Mouse (Mus musculus): ENCODE data around the gene Fsd1l. TPM values are rescaled to one million over a fixed set of nuclear protein-coding genes. Genes with fewer than 3 reads are reported as not detected.
A peak's percentile ranks its signal among the peaks of the same experiment; 100 is the strongest.

Gene Fsd1l
- polyA plus RNA-seq, 1 experiment = 0.53 TPM

DNA sequence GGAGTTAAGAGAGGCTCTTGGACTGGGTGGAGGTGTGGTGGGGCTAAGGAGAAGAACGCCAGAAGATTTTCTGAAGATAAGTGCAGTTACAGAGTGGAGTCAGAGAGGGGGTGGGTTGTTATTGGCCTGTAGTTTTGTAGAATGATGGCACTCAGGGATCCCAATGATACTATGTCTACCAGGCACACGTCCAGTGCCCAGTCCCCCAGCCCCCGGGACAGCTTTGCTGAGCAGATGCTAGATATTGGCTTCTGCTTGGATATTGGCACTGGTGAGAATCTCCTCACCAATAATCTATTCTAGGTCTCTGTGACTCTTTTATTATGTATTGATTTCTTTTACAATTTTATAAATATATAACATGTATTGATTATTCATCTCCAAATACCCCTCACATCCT lies 6.0 kb upstream of the Fsd1l start:
- WGBS = 86% methylated on average over 3 of the region's 3 CpGs
- no peak for TF ChIP-seq POLR2A (IDR thresholded peaks at IDR 0.05; ENCODE audit: low read depth, low read length)
- TF ChIP-seq CTCF (IDR thresholded peaks at IDR 0.05; ENCODE audit: extremely low read depth, insufficient read length, insufficient replicate concordance, low read depth, low read length) = no peak

DNA sequence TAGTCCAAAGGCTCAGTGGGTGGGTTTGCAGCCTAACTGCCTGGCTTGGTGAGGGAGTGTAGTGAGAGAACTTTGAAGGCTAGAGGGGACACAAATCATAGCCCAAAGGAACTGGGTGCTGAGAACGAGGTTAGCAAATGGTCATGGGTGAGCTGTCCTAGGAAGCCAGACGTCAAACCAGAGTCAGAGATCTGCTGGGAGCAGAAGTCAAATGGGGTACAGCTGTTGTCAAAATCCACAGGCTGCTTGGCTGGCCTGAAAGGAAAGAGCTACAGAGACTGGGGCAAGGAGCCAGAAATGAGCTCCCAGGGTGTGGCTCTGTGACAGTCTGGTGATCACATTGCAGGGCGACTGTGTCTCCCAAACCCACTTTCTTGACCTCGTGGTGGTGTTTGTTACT lies 2.3 kb upstream of the Fsd1l start:
- H3K4me3 ChIP-seq (ENCODE audit: low read depth, low read length) = no peak overlapping the region
- no peaks in the 10 kb centered on the region for H3K27me3 ChIP-seq (ENCODE audit: control insufficient read depth, insufficient read depth, low read length)
- 13% methylated on average over 4 of the region's 4 CpGs for WGBS
- no peaks in the 10 kb centered on the region for H3K36me3 ChIP-seq (ENCODE audit: control insufficient read depth, insufficient read depth, low read length)
- H3K4me1 ChIP-seq (ENCODE audit: control insufficient read depth, insufficient read depth, insufficient read length, low read length) = peaks cover 6% of the 10 kb centered on the region
- TF ChIP-seq POLR2A (IDR thresholded peaks at IDR 0.05; ENCODE audit: low read depth, low read length) (no peak), CTCF (IDR thresholded peaks at IDR 0.05; ENCODE audit: extremely low read depth, insufficient read length, insufficient replicate concordance, low read depth, low read length) (no peak)
- no peak overlapping the region for H3K27ac ChIP-seq (ENCODE audit: insufficient read depth, low read depth, low read length)

More for the DNA sequence above, 6.0 kb upstream of the Fsd1l start:
- H3K36me3 ChIP-seq (ENCODE audit: control insufficient read depth, insufficient read depth, low read length) = no peaks in the 10 kb centered on the region
- H3K27ac ChIP-seq (ENCODE audit: insufficient read depth, low read depth, low read length) = no peak overlapping the region
- peaks cover 15% of the 10 kb centered on the region; the same call in 1 of the 2 replicates for H3K4me1 ChIP-seq (ENCODE audit: control insufficient read depth, insufficient read depth, insufficient read length, low read length)
- no peaks in the 10 kb centered on the region for H3K27me3 ChIP-seq (ENCODE audit: control insufficient read depth, insufficient read depth, low read length)
- H3K4me3 ChIP-seq (ENCODE audit: low read depth, low read length) = no peak overlapping the region

DNA sequence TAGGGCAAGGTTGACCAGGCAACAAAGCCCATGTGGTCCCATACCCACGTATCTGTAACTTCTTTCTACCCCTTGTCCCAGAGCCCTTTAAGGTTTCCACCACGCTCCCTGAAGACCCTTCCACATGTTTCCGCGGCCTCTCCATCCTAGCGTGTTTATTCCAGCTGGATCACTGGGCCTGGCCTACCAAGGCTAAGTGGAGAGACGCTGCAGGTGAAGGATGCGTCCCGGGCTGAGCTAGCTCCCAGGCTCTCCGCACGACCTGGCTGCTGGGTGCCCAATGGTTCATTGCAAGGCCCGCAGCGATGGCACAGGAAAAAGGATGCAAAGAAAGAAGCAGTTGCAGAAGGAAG lies 332 bp upstream of the Fsd1l start:
- TF ChIP-seq POLR2A (IDR thresholded peaks at IDR 0.05; ENCODE audit: low read depth, low read length) (no peak), CTCF (IDR thresholded peaks at IDR 0.05; ENCODE audit: extremely low read depth, insufficient read length, insufficient replicate concordance, low read depth, low read length) (no peak)
- H3K36me3 ChIP-seq (ENCODE audit: control insufficient read depth, insufficient read depth, low read length) = no peaks in the 10 kb centered on the region
- H3K4me1 ChIP-seq (ENCODE audit: control insufficient read depth, insufficient read depth, insufficient read length, low read length) = peaks cover 6% of the 10 kb centered on the region
- H3K4me3 ChIP-seq (ENCODE audit: low read depth, low read length) = peak overlapping the region; percentile 88
- H3K27ac ChIP-seq (ENCODE audit: insufficient read depth, low read depth, low read length) = no peak overlapping the region
- 27% methylated on average over 12 of the region's 12 CpGs for WGBS
- H3K27me3 ChIP-seq (ENCODE audit: control insufficient read depth, insufficient read depth, low read length) = no peaks in the 10 kb centered on the region

DNA sequence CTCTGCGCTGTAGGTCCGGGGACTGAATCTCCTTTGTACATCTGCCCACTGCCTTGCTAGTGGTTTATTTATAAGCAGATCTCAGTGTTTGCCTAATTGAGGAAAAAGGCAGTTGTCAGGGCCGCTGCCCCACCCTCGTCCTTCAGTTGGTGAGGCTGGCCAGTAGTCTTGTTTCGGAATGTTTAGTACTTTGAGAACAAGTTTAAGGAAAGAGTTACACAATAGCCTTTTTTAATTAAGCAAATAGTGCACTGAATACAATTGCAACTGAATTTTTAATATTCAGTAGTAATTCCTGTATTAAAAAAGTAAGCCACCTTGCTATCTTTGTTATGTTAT lies 709 bp downstream of the Fsd1l start:
- Histone ChIP-seq H3K4me1 (ENCODE audit: control insufficient read depth, insufficient read depth, insufficient read length, low read length) (peaks cover 6% of the 10 kb centered on the region), H3K27ac (ENCODE audit: insufficient read depth, low read depth, low read length) (peak overlapping the region; percentile 36), H3K36me3 (ENCODE audit: control insufficient read depth, insufficient read depth, low read length) (no peaks in the 10 kb centered on the region), H3K27me3 (ENCODE audit: control insufficient read depth, insufficient read depth, low read length) (no peaks in the 10 kb centered on the region), H3K4me3 (ENCODE audit: low read depth, low read length) (peak overlapping the region; percentile 88)
- no peak for TF ChIP-seq CTCF (IDR thresholded peaks at IDR 0.05; ENCODE audit: extremely low read depth, insufficient read length, insufficient replicate concordance, low read depth, low read length)
- TF ChIP-seq POLR2A (IDR thresholded peaks at IDR 0.05; ENCODE audit: low read depth, low read length) = no peak; the same call in 1 of the 2 replicates
- 2% methylated on average over 5 of the region's 5 CpGs for WGBS

DNA sequence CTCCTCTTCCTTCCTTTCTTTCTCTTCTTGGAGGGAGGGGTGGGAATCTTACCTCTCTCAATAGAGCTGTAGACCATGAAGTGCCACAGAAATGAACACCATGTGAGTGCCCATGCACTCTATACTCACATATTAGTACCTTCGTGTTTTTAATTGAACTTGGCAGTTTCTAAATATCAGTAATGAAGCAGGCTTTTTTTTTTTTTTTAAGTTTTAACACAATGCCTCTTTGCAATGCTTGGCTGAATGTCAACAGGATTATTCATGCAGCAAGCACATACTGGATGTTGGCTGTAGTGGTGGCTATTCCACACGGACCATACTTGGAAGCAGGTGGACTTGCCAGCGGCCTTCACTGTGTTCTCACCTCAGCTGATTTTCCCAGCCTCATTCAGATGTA lies 4.1 kb downstream of the Fsd1l start:
- H3K27me3 ChIP-seq (ENCODE audit: control insufficient read depth, insufficient read depth, low read length) = no peaks in the 10 kb centered on the region

DNA sequence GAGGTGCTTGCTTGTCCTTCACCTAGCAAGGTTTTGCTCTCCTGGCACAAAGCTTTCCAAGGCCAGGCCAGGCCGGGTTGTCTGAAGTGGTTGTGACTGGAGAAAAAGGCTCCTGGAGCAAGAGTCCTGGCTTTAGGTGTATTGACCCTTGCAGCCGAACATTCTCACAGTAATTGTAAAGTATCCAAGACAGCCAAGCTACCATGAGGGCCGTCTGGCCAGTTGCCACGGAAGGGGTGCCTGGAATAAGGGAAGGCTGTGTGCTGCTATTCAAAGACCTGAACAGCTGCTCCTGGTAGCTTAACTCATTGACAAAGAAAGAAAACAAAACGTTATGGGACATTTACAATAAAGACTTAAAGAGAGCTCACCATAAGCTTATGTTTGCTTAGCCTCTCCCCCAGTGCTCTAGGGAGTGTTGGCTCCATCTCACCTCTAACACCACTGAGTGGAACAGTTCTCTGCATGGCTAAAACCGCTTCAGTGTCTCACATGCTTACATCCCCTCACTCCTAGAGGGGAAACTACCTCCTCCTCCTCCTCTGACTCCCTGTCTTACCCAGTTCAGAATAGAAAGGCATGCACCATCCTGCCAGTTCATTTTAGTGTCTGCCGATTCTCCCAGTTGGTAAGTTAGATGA lies 6.1 kb downstream of the Fsd1l start:
- no peak overlapping the region for H3K4me3 ChIP-seq (ENCODE audit: low read depth, low read length)
- H3K27ac ChIP-seq (ENCODE audit: insufficient read depth, low read depth, low read length) = no peak overlapping the region
- no peaks in the 10 kb centered on the region for H3K27me3 ChIP-seq (ENCODE audit: control insufficient read depth, insufficient read depth, low read length)
- TF ChIP-seq POLR2A (IDR thresholded peaks at IDR 0.05; ENCODE audit: low read depth, low read length) = no peak
- no peak for TF ChIP-seq CTCF (IDR thresholded peaks at IDR 0.05; ENCODE audit: extremely low read depth, insufficient read length, insufficient replicate concordance, low read depth, low read length)
- H3K36me3 ChIP-seq (ENCODE audit: control insufficient read depth, insufficient read depth, low read length) = no peaks in the 10 kb centered on the region
- WGBS = 57% methylated on average over 7 of the region's 7 CpGs
- H3K4me1 ChIP-seq (ENCODE audit: control insufficient read depth, insufficient read depth, insufficient read length, low read length) = no peaks in the 10 kb centered on the region

More for the DNA sequence above, 4.1 kb downstream of the Fsd1l start:
- WGBS = 79% methylated on average over 3 of the region's 3 CpGs
- Histone ChIP-seq H3K4me1 (ENCODE audit: control insufficient read depth, insufficient read depth, insufficient read length, low read length) (no peaks in the 10 kb centered on the region; the same call in 1 of the 2 replicates), H3K36me3 (ENCODE audit: control insufficient read depth, insufficient read depth, low read length) (no peaks in the 10 kb centered on the region), H3K27ac (ENCODE audit: insufficient read depth, low read depth, low read length) (no peak overlapping the region), H3K4me3 (ENCODE audit: low read depth, low read length) (no peak overlapping the region)
- TF ChIP-seq POLR2A (IDR thresholded peaks at IDR 0.05; ENCODE audit: low read depth, low read length) (no peak), CTCF (IDR thresholded peaks at IDR 0.05; ENCODE audit: extremely low read depth, insufficient read length, insufficient replicate concordance, low read depth, low read length) (no peak)

DNA sequence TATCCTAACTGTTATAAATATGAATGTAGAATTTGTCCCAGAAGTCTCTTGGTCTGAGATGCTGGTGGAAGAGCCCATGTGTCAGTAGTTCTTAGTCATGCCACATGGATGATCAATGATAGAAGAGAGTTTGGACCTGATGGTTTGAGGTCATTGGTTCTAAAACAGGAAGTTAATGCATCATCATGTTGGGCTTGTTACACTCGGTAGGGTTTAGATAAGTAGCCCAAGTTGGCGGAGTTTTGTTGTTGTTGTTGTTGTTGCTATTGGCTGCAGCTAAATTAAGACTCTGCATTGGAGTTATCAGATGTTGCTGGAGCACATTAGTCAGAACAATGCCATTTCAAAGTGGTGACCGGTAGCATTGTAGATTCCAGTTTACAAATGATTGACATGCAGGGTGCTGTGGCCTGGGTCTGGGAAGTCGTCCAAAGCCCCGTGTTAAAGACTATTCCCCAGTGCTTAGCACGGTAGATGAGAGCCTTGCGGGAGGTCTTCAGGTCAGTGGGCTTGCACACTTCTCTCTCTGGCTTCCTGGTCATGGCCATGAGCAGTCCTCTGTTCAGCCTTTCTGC lies 7.4 kb downstream of the Fsd1l start:
- Histone ChIP-seq H3K4me3 (ENCODE audit: low read depth, low read length) (no peak overlapping the region), H3K27ac (ENCODE audit: insufficient read depth, low read depth, low read length) (no peak overlapping the region), H3K27me3 (ENCODE audit: control insufficient read depth, insufficient read depth, low read length) (no peaks in the 10 kb centered on the region), H3K4me1 (ENCODE audit: control insufficient read depth, insufficient read depth, insufficient read length, low read length) (no peaks in the 10 kb centered on the region), H3K36me3 (ENCODE audit: control insufficient read depth, insufficient read depth, low read length) (no peaks in the 10 kb centered on the region)
- TF ChIP-seq POLR2A (IDR thresholded peaks at IDR 0.05; ENCODE audit: low read depth, low read length) (no peak), CTCF (IDR thresholded peaks at IDR 0.05; ENCODE audit: extremely low read depth, insufficient read length, insufficient replicate concordance, low read depth, low read length) (no peak)
- WGBS = 71% methylated on average over 7 of the region's 7 CpGs

Measured in small intestine, adult 2 months (tissue).